Mouse (Mus musculus): ENCODE measurements around the gene Lrr1.

Lrr1 gene

DNA sequence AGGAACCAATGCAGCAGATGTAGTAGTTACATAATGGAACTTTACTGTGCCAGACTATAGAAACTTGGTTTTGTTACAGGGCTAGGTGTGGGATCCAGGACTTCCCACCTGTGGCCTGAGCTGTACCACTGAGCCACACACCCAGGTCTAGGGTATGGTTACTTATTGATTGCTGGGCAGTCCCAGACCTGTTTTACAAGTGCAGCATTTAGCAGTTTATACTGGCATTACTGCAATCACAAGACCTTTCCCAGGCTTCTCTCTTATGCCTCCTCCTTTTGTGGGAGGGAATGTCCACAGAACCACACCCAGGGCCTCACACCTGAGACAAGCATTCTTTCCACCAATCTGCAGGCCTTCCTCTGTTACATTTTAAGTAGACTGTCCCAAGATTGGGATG is 30.4 kb downstream of the Lrr1 start:
- DNase-seq (ENCODE audit: low read depth) = no peak

DNA sequence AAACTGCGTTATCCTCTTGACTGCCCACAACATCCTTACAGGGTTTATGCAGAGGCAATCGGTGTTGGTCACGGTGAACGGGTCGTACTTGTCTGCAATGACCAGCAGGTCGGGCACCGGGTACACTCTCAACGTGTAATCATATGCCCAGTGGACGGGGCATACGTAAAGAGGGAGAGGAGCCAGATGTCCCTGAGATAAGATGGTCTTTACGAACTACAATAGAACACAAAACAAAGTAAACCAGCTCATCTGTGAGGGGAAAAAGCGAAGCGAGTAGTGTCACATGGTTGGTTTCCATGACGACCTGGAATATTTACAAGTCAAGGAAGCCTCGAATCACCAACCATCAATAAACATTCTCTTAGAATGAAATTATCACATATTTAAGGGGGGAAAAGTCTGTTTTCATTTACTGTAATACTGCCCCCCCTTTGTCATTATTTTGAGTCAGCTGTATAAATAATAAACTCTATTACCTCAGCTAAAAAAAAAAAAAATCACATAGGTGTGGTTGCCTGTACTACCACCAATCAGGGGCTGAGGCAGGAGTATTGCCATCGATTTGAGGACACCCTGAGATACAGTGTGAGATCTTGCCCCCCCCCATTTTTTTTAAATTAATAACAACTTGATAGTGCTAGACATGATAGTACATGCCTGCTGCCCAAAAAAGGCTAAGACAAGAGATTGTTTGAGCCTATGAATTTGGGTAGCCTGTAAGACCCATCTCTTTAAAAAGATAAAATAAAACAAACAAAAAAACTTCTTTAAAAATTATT is 35.6 kb downstream of the Lrr1 start, which contains the start of gene Gm49384:
Gene Gm49384 (minus strand): TSS at position 216 of the 782 bp plus-strand sequence.
- DNase-seq (ENCODE audit: low read depth) = no peak

DNA sequence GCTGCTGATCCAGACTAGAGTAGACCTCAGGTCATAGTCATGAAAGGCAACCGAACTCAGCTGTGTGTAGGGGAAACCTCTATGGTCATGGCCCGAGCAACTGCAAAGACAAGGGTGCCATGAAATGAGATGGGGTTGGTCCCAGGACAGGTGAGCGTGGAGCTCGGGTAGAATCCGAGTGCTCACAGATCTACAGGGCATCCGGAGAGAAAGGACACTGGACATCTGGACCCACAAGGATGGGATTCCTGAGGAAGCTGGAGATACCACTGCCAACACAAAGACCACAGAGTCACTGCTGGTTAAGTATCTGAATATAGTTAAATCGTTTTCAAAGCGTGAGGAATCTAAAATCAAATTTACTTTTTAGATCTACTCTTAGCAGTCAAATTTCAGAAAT is 38.8 kb downstream of the Lrr1 start:
- DNase-seq (ENCODE audit: low read depth) = no peak

DNA sequence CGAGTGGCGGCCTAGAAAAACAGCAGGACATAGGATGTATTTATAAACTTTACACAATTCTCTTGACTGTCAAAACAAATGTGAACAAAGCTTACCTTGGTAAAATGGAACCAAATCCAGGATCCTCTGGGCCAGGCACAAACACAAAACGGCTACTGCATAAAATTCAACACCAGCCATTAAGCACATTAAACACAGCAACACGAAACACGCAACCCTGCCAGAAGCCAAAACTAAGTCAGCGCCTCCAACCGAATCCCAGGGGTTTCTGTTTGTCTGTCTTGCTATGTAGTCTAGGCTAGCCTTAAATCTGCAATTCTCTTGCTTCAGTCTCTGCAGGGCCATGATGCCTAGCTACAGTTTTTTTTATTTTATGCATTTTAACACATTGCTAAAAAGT is 39.3 kb downstream of the Lrr1 start:
- DNase-seq (ENCODE audit: low read depth) = no peak

DNA sequence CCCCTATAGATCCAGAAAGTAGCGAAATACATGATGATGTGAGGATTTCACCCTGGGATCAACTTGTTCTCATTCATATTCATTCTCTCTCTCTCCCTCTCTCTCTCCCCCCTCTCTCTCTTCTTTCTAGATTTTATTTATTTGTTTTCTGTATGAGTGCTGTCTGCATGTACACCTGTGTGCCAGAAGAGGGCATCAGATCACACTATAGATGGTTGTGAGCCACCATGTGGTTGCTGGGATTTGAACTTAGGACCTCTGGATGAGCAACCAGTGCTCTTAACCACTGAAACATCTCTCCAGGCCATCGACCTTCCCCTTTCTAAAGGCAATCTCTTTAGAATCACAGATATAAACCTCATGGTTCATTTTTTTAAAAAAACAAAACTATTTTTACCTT is 39.9 kb downstream of the Lrr1 start:
- no peak for DNase-seq (ENCODE audit: low read depth)

DNA sequence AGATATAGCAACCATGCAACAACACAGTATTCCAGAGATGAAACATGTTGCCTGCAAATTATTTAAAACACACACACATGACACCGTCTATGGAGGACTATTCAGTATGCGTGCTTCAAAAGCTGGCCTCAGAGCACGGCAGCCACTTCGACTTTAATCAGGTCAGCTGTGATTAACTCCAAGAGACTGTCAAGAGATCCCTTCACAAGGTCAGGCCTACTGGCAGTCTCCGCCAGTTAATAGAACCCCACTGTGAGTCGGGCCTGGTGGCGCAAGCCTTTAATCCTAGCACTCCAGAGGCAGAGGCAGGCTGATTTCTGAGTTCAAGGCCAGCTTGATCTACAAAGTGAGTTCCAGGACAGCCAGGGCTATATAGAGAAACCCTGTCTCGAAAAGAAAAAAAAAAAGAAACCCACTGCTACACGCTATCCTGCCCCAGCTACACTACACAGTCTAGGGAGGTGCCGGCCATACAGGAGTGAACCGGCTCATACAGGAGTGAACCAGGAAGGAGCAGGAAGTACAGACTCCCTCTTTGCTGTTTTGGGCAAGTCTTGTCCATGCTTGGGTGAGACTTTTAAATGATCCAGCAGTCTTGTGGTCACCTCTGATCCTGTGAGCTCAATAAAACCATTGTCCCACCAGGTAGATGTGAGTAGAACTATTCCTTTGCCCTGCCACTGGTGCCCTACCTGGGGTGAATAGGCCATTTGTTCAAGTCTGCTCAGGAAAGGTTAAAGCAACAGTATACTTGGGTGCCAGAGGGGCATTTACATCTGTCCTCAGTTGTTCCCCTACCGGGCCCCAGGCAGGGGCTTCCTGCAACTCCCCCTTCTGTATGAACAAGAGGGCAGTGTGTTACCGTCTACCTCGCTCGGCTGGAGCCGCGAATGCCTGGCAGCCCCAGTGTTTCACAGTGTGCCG is 41.7 kb downstream of the Lrr1 start:
- no peak for DNase-seq (ENCODE audit: low read depth)

DNA sequence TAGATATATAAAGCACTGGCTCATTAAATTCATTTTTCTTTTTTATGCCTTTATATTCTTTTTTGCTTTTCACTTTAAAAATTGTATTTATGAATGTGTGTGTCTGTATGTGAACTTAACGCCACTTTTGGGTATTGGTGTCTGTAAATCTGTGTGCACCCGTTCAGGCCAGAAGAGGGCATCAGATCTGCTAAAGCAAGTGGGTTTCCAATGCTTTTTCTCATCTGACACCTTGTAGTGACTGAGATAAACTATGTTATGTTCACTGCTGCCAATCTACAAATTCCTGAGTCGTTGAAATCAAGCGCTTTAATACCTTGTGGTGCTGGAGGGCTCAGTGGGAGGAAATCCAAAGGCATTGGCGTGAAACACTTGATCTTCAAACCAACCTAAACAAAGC is 42.4 kb downstream of the Lrr1 start:
- no peak for DNase-seq (ENCODE audit: low read depth)

DNA sequence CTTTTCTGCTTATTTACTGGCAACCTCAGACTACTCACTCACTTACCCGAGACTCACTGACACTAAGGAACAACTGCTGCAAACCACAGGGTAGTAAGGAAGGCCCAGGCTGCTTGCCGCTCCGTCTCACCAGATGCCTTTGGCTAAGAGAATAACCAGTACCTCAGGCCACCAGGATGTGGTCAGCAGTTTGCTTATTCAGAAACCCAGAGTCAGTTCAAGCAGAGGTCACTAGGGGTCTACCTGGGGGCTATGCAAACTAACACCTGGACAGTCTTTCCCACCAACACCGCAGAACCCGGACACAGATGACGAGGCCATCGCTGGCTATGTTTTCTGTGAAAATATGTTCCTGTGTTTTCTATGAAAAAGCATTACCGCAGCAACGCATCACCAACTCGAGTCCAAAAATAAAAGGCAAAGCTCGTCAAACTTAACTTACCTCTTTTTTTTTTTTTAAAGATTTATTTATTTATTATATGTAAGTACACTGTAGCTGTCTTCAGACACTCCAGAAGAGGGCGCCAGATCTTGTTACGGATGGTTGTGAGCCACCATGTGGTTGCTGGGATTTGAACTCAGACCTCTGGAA is 44.7 kb downstream of the Lrr1 start:
- no peak for DNase-seq (ENCODE audit: low read depth)

DNA sequence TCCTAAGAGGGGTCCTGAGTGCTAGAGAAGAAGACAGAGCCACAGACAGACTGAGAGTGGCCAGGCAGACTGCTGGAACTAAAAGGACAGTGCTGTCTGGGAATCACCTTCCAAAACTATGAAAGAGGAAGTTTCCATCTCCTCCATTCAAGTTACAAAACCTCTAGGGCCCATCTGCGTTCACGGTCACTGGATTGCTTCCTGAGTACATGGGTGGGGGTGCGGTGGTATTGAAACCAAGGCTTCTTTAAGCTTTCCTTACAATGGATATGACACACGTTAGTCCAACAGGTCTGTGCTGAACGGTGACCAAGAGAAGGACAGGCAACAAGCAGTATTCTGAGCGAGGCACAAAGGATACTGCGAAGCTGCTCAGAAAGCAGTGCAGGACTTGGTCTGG is 45.8 kb downstream of the Lrr1 start:
- DNase-seq (ENCODE audit: low read depth) = no peak

DNA sequence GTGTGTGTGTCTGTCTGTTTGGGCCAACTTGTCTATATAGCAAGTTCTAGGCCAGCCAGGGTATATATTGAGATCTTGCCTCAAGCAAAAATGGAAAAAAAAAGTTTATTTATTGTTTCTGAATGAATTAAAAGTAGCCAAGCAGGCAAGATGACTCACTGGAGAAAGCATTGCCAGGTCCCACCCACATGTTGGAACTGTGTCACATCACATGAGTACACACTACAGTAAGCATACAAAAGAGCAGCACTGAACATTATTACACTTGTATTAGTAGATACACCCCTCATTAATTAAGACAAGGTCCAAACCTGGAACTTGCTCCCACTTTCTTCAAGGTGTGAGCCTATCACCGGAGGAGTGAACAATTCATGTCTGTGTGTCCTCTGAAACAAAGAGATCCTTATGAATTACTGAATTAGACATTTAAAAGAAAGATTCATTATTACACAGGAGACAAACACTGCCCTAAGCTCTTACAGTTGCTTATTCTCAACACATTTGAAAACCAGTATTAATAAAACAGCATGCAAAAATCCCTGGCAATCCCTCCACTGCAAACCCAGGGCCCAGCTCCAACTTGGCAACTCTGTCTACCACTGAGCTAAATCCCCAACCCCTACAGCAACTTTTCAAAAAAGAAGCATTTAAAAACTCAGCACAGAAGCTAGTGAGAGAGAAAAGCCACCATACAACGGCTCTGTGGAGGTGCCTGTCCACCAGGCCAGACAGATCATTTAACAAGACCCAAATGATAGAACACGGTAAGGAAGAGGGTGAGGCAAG is 46.6 kb downstream of the Lrr1 start:
- DNase-seq (ENCODE audit: low read depth) = no peak

DNA sequence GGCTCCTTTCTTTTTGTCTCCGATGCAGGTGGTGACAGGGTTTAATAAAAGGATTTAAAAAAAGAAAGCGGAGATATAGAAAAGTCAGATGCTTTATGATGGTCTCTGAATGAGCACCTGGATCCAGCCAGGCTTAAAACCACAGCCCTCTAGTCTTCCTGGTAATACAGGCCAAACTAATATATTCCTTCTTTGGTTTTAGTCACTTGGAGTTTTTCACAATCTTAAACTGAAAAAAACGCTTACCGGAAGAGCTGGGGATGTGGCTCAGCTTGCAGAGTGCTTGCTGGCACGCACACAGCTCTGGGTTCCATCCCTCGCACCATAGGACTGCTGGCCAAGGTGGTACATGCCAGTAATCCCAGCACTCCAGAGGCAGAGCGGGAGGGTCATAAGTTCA is 48.0 kb downstream of the Lrr1 start:
- no peak for DNase-seq (ENCODE audit: low read depth)

DNA sequence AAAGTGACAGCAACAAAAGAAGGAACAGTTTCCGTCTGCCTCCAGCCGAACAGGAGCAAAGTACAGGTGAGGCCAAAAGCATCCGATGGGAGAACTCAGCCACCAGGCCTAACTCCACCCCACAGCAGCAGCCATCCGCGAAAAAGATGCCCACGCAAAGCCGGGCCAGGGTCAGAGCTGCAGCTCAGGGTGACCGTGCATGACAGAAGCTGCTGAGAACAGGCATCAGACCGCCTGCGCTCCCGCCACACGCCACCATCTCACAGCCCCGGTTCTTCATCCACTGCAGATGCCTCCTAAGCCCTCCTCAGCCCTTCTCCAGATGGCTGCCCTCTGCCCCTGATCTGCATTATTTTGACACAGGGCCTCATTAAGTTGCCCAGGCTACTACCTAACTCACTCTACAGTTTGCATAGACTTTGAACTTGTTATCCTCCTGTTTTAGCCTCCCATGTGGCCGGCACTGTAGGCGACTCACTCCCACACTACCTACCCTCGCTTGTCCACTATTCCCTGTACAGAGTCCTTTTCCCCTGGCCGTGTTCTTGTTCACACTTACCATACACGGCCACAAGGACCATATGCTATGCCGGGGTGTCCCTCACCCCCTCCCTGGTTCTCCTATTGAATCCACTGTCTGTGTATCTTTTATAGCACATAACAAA is 52.1 kb downstream of the Lrr1 start:
- no peak for DNase-seq (ENCODE audit: low read depth)

DNA sequence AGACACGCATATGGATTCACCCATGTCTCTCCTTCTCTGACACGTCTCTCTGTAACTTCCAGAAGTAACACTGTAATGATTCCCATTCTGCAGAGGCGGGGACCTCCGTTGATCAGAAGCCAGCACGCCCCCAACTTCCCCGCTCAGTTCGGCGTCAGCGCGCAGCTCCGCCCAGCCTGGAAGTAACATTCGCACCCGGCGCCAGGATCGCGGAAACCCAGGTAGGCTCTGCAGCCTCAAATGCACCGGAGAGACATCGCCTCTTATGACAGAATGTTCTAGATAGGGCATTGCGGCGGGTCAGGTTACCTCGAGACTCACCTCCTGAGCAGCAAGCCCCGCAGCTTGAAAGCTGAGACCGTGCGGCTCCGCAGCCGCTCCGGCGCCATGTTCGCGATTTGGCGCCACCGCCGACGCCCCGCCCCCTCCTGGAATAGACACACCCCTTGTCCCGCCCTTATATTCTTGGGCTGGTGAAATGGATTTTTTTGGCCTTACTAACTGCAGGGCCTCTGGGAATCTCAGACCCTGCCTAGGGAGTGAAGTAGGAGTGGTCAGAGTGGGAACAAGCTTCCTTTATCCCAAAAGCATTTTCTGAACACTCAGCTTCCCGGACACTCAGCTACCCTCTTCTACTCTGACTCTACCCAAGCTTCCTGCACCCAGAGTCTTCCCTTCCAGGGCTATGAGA is 59.3 kb downstream of the Lrr1 start, which contains the start of gene Pole2:
Gene Pole2 (minus strand): TSS at position 420 of the 691 bp plus-strand sequence.
- DNase-seq (ENCODE audit: low read depth) = peak; percentile 71
